Mouse (Mus musculus): ENCODE measurements at regions not wholly inside any gene's neighbourhood (a gene's known extent, or its start where the extent isn't known, plus 50 kb on each side); places are given as distances from the start of the nearest gene placed in this dataset.

DNA sequence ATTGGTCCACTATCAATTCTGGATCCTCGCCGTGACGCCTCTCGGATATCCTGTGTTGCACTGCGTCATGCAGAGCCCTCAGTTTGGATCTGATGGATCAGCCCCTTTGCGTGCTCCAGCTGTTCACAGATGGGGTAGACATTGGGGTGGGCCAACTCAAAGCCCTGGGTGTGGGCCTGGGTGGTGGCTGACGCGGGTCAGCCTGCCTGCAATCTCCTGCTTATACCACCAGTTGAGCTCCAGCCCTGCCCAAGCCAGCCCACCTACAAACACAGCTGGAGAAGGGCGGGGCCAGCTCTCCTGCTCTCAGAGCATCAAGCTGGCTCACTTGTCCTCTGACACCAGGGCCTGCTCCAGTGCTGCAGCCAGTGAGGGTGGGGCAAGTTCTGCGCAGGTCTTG, 73.1 kb downstream of the Rps15a start:
- DNase-seq (ENCODE audit: low read depth, low spot score), result peak; percentile 67

DNA sequence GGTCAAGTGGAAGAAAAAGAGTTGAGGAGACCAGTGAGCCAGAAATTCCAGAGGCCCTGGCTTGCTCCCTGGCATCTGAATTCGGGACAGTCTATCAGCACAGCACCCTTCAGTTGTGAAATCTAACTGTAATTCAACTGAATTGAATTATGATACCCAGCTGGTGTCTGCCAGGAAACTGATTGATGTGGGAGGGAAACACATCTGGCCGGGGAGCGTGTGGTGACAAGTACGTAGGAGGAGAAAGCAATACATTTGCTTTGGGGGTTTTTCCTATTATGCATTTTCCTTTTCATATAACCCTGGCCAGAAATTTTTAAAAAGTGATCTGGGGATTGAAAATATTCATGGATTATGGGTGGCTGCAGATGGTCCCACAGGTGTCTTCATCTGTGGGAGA, 76.1 kb downstream of the Rps15a start:
- DNase-seq (ENCODE audit: low read depth, low spot score), result no peak

DNA sequence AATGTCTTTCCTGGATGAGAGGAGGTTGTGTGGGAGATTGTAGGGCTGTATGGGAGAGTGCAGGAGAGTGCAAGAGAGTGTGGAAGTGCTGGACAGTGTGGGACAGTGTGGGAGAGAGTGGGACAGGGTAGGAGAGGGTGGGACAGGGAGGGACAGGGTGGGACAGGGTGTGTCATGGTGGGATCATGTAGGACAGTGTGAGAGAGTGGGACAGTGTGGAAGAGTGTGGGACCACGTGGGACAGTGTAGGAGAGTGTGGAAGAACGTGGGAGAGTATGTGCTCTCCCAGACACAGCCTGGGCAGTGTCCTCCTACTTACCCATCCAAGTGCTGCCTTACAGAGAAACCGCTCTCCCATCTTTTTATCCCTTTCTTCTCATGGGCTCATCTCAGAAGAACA, 78.9 kb downstream of the Rps15a start:
- DNase-seq (ENCODE audit: low read depth, low spot score), result no peak

DNA sequence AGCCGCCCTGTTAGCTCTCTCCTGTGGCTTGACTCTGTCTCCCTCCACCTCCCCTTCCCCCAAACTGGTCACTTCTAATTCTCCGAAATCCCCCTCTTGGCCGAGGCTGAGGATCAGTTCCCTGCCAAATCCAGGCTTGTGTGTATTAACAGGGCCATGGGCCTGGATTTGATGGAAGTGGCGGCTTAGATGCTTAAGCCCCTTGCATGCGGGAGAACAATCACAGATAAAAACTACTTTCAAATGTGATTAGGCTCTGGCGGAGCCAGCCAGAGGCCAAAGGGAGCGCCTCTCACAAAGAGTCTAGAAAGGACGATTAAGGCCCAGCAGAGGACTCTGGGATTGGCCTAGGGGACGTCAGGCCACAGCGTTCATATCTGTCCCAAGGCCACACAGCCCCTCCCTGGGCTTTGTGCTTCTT, 89.9 kb downstream of the Rps15a start:
- DNase-seq (ENCODE audit: low read depth, low spot score), result peak; percentile 60

DNA sequence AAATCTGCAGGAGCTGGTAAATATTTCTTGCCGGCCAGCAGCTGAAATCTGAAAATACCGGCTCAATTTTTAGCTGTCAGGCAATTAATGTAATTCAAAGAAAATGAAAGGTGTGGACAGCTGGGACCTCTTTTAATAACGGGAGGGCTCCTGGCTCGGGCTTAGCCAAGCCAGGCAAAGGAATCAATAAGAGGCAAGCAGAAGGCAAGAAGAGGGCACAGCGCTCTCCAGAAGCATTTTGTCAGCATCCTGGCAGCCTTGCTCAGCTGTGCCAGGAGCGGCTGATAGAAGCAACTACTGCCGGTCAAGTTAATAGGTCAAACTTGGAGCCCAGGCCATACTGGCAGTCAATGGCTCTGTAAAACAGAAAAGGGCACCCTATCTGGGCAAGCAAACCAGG, 111.4 kb downstream of the Rps15a start:
- no peak for DNase-seq (ENCODE audit: low read depth, low spot score)

DNA sequence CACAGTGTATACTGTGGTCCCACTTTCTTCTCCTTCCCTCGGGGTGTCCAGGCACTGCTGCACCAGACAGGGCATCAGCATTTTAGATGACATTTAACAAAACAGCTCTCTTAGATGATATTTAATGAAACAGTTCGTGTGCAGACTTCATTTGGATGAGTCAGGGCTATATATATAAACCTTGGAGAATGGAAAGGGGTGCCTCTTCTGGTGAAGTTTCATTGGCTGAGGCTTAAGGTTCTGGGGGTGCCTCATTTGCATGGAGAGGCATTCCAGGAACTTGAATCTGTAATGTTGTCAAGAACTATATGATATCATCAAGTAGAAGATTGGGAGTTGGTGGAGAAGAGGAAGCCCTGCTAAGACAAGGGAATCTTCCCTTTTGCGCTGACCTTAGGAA, 114.1 kb downstream of the Rps15a start:
- DNase-seq (ENCODE audit: low read depth, low spot score), result no peak

DNA sequence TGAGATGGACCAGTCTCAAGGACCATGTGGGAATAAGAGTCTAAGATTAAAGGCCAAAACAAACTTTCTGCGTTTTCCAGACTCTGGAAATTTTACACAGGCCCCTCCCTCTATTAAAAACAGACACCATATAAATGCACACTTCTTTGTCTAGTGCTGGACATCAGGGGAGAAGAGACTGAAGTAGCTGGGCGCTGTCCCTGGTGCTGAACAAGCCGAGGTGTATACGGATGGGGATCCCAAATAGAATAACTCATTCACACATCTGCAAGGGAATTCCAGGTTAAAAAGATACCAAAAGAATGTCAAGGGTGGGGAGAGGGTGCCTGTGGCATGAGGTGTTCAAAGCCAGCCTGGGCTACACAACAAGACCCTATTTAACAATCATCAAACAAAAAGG, 114.9 kb downstream of the Rps15a start:
- peak; percentile 67 for DNase-seq (ENCODE audit: low read depth, low spot score)

DNA sequence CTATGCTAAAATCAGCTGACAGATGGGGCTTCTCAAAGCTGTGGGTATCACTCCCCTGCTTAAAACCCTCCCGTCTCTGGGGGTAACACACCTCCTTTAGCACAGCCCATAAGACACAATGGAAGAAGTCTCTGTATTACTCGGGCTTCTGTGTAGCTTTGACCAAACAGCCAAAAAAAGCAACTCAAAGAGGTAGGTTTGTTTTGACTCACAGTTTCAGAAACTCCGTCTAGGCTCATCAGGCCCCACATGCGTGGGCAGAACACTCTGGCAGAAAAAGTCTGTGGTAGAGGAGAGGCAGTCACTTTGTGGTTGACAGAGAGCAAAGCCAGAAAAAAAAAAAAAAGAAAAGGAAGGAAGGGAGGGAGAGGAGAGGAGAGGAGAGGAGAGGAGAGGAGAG, 133.8 kb downstream of the Rps15a start:
- DNase-seq (ENCODE audit: low read depth, low spot score), result no peak

DNA sequence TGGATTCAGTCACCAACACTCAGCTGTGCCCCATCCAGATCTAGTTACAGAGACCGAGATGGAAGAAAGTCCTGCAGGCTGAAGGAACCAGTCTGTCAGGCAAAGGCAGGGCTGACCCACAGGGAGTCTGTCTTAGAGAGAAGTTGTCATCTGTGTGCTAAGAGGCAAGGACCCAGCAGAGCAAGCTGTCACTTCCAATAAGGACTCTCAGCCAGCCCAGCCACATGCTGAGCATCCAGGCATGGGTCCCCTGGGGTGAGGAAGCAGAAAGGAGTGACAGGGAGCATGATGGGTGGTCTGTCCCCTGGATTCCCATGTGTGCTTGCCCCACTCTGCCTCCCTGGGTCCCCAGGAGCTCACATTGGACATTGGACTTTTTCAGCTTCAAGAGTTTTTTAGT, 144.8 kb downstream of the Rps15a start:
- no peak for DNase-seq (ENCODE audit: low read depth, low spot score)

DNA sequence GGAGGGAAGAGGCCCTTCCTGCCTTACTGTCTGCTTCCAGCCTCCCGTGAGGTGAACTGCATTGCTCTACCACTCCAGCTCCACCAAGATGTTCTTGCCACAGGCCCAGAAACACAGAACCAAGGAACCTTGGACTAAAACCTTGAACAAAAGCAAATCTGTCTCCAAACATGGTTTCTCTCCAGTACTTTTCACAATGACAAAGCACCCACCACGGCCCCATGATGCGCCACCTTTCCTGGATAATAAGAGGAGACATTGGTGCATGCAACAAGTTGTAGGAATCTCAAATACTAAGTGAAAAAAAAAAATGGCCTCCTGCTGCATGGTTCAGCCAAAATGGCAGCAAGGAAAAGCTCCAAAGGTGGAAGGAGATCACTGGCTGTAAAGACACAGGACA, 172.6 kb downstream of the Rps15a start:
- DNase-seq (ENCODE audit: low read depth, low spot score), result no peak

DNA sequence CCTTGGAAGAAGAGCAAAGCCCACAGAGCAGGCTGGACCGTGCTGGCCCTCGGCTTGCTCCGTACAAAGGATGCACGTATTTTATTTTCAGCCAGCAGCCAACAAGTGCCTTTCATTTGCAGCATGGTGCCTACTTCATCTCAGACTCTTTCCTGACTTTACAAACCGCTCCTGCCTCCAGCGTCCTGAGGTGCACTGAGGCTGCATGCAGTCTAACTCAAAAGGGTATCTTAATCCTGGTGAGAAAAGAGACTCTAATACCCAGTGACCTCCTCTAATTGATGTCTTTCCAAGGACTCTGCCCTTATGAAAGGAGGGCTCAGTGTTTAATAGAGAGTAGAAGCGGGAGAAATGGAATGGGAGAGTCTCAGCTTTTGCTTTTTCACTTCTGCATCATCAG, 176.4 kb downstream of the Rps15a start:
- DNase-seq (ENCODE audit: low read depth, low spot score), result no peak

DNA sequence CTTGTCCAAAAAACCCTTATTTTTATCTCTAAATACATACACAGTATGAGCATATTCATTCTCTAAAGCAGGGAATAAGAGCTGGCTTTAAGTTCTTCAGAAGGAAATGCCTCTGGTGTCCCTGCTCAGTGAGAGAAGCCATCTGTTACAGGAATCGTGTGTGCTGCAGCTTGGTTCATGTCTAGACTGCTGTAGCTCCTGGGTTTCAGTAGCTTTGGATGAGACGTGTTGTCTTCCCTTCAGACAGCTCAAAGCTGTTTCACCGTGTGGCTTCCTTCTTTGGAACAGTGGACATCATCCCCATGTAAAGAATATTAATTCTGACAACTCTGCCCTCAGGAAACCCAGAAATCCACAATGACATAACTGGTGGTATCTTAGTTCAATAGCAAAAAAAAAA, 181.1 kb downstream of the Rps15a start:
- no peak for DNase-seq (ENCODE audit: low read depth, low spot score)

DNA sequence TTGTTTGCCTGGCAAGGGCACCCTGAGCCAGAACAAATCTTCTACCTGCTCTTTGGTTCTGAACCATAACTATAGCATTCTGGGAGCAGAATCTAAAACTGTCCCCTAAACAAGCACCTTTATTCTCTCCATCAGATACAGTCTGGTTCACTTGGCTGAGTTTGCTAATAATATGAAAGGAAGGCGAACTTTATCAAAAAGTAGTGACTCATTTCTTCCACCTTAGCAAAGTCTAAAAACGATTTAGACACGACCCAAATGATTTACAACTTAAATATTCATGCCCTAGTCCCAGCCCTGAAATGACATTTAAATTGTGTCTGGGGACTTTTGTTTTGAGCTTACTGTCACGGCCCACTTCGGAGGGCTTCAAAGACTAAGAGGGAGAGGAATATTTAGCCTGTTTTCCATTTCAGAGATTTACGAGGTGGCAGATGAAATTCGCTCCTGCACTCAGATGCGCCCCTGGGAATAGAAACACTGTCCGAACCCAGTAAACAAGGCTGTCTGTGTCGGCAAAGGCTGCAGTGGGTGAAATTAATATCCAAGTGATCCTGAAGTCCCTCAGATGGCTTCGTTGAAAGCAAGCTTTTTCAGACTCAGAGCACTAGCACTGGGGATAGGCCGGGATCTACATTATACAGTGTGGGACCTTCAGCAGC, 184.6 kb downstream of the Rps15a start:
- no peak for DNase-seq (ENCODE audit: low read depth, low spot score)

DNA sequence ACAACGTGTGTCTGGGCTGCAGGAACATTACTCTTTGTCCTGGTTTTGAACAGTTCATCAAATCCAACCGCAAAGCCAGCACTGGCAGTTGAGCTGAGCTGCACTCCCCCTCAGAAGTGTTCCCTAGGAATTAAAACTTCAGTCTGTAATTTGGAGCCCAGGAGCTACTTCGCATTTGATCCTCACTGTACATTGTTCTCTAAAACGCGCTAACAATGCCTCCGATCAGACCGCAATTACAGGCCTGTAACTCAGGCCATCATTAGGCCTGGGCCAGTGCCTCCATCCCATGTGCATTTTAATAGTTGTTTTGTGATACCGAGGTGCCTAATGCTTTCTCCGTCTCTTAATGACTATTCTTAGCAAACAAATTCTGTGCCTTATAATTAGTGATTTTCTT, 185.6 kb downstream of the Rps15a start:
- DNase-seq (ENCODE audit: low read depth, low spot score), result no peak

DNA sequence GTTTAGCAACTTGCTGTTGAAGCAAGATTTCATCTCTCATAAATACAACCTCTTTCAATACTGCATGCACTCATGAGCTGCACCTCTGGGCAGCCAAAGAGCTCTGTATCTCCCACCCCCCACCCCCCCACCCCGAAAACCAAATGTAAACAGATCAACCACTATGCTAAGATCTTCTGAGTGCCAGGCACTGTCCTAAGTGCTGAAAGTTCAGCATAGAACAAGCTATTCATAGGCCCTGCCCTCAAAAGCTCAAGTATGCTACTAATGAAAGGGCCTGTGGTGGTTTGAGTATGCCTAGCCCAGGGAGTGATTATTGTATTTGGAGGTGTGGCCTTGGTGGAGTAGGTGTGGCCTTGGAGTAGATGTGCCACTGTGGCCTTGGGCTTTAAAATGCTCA, 189.6 kb downstream of the Rps15a start:
- DNase-seq (ENCODE audit: low read depth, low spot score), result peak; percentile 21

DNA sequence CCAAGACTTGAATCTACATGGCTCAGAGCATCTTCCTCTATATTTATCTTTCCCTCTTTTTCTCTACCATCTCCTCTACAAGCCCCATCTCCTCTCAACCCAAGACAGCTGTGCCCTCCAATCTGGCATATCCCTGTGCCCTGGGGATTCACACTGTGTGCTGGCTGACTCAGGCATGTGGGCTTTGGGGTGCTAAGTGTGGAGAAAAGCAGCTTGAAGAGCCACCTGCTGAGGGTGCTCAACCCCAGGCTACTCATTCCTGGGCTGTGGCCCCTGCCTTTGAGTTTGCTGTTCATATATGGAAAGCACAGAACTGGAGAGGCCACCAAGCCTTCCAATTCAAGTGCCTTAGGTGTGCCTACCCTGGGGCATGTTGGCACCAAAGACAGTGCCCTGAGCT, 193.7 kb downstream of the Rps15a start:
- DNase-seq (ENCODE audit: low read depth, low spot score), result no peak

DNA sequence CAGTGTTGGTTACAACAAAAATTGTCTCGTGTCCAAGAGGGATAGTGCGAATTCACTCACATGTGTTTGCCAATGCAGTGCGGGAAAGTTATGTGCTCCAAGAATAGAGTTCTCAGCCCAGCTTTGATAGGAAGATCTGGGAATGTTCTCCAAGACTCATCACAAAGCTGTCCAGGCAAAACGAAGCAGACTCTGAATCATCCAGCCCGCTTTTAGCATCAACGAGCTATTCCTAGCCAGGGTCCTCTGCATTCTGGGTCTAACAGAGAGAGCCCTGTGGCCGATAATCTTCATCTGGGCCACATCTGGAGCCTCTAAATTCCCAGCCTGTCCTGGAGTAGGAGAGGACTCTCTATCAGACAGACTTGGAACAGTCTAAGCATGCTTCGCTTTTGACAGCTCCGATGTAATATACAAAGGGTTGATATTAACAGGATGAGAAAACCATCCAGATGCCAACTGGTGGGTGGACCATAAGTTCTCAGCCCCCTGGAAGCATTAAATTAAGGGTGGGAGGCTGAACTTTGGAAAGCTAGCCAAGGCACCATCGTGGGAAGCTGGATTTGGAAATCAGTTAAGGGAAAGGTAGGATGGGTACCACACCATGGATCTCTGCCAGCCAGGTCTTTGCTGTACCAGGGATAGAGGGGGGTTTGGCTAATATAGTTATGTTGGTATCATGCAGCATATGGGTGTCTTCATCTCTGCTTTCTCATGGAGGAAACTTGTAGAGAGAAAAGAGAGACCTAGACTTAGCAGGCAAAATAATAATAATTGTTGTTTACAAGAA, 197.6 kb downstream of the Rps15a start:
- no peak for DNase-seq (ENCODE audit: low read depth, low spot score)

DNA sequence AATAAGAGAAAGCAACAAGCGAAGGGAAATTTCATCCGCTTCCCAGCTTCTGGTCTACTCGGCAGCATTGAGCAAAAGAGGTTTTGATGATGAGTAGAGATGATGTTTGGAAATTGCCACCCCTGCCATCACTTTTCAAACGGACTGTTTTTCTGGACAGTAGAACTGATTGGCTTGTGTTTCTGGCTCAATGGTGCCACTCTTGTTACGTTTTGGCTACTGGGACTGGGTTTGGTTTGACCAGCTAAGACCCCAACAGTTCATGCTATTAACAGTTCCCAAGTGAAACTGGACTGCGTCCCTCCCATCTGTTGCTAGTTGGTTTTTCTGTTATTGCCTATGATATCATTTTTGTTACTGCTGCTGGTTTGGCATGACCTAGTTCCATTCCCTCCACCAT, 199.1 kb downstream of the Rps15a start:
- DNase-seq (ENCODE audit: low read depth, low spot score), result no peak

DNA sequence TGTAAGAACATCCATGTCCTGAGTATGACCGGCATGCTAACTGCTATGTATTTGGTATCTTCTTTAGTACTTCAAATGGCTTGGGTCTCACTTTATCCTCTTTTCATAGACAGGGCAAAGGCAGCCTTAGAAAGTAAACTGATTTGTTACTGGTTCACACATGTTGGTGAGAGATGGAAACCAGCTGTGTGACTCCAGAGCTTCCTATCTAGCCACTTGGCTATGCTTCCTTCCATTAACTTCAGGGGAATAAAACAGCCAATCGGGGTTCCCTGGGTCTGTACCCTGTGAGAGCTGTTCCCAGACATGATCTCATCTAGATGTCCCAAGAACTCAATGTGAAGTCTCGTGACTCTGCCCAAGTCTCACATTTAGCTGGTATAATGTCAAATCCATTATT, 203.5 kb downstream of the Rps15a start:
- no peak for DNase-seq (ENCODE audit: low read depth, low spot score)

DNA sequence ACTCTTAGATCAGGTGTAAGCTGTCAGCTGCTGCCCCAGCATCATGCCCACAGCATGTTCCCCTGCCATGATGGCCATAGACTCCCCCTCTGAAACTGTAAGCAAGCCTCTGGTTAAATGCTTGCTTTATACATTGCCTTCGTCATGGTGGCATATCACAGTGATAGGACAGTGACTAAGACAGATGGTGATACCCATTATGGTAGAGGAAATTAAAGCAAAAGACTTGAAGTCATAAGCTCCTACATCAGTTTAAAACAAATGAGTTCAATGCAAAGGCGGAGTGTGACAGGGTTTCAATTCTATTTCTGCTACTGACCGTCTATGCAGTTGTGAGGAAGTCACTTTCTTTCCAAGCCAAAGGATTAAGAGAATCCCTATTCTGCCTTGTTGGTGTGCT, 204.9 kb downstream of the Rps15a start:
- no peak for DNase-seq (ENCODE audit: low read depth, low spot score)

DNA sequence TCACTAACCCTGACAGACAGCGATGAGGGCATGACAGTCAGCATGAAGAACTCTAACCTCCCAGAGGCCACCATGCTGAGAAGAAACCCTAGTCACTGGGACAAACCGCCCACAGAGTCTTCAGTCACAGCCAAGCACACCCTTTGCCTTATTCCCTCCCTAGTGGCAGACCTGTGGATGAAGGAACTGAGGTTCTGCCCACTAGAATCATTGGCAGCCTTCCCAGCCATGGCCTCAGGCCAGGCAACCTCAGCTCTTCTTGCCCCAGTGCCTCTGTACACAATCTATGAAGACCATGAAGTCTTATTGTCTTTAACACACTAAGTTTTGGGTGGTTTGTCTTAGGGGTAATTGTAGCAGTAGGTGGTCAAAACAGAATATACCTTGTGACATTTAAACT, 219.5 kb downstream of the Rps15a start:
- no peak for DNase-seq (ENCODE audit: low read depth, low spot score)

DNA sequence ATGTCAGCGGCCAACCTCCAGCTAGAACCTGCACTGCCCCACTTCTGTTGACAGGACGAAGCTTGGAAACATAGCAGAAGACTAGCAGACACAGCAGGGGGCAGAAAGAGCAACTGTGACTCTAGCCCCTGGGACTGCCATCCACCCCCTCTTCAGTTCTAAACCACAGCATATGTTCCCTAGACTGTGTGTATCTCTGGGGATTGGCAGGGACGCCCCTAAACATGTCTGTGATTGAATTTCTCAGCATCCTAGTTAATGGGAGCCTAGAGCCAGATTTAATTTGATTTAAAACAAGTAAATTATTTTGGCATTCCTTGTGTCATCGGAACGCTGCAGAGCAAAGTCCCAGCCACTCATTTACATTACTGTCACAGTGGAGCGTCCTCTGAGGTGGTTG, 228.7 kb downstream of the Rps15a start:
- DNase-seq (ENCODE audit: low read depth, low spot score), result no peak

DNA sequence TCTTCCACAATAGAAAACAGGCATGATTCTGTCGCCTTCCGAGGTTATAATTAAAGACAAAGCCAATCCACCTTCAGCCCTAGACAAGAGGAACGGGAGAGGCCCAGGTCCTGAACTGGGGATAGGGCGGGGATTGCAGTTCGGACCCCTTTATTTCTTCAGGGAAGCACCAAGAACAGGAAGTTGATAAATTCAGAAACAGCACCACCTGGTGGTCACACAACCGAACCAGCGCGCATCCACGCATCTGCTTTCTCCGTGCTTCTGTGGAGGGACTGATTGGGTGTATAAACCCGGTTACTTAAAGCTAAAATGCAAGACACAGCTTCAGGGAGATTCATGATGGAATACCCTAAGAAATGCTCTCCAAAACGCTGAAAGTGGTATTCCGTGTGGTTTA, 233.2 kb downstream of the Rps15a start:
- peak; percentile 74 for DNase-seq (ENCODE audit: low read depth, low spot score)

DNA sequence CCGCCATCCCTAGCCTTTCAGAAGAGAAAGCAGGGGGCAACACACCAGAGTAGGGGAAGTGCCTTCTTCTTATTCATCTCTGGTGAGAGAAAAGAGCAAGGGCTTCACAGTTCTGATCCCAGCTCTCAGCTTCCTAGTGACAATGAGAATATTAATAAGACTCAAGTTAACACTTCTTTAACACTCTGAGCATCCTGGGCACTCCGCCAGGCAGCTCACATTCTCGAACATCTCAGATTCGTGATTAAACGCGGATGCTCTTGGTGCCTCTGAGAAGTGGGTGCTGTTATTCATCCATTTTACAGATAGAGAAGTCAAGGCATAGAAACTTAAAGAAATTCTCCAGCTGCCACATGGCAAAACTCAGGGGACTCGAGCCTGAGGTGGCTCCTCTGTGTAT, 237.1 kb downstream of the Rps15a start:
- DNase-seq (ENCODE audit: low read depth, low spot score), result no peak

All from ZHBTc4 (cell line).